Mouse (Mus musculus) layer of hippocampus, adult 2 months (tissue): Measurements from ENCODE around the gene Plcb4. TPM values are rescaled to one million over a fixed set of nuclear protein-coding genes. Genes with fewer than 3 reads are reported as not detected.

ENCODE experiments used
- DNase-seq, 2 experiments: peaks; one replicate each; pipeline ENCODE4 v3.0.0; 2022; ENCODE audit warnings: low spot score in 2 of 2
- H3K27ac ChIP-seq: fragments of 200-600 bp; 2 replicates; pipeline ENCODE4 v1.8.1; 2022
- H3K4me3 ChIP-seq: fragments of 200-600 bp; 2 replicates; pipeline ENCODE4 v1.8.1; 2022; ENCODE audit warnings: mild to moderate bottlenecking
- CTCF ChIP-seq: fragments of 200-600 bp; conservative IDR thresholded peaks from 2 replicates; pipeline ENCODE4 v1.8.1; 2022; ENCODE audit warnings: antibody characterized with exemption, mild to moderate bottlenecking, moderate library complexity
- total RNA-seq, 2 experiments: library from RNA; stranded (reverse); gene quantifications; 2 replicates each; pipeline ENCODE4 v1.2.3; 2021

Plcb4 gene
- total RNA-seq, 2 experiments from 2014 or later: 20.9 to 21.0 TPM

DNA sequence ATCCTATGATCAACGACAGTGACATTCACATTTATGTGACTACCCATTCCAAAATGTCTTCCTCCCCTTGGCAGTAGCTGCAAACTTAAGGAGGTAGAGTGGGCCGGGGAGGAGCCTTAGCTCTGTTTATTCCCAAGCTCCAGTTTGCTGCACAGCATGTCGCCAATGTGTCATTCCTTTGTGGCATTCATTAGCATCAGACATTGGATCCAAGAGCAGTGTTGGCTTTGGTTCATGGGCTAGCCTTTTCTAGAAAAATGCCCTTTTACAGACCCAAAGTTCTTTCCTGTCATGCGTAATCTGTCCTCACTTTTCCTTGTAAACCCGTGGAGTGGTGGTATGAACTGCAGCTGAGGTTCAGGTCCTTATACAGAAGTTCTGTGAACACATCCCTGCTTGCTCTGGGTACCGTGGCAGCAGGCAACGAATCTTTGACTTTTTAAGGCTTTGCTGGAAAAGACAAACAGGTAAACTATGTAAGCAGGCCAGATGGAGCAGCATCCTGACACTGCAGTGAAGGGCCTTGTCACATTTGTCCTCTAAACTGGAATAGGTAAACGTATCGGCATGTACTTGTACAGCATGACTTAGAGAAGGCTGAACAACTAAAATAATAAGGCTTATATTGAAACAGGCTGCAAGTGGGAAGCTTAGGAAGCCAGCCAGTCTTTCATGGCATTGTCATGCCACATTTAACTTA, 270.4 kb downstream of the Plcb4 start:
- no peak overlapping the region for H3K27ac ChIP-seq
- DNase-seq: peak in 1 of 2 experiments; percentile 19
- TF ChIP-seq CTCF: no peak
- H3K4me3 ChIP-seq: no peak overlapping the region

DNA sequence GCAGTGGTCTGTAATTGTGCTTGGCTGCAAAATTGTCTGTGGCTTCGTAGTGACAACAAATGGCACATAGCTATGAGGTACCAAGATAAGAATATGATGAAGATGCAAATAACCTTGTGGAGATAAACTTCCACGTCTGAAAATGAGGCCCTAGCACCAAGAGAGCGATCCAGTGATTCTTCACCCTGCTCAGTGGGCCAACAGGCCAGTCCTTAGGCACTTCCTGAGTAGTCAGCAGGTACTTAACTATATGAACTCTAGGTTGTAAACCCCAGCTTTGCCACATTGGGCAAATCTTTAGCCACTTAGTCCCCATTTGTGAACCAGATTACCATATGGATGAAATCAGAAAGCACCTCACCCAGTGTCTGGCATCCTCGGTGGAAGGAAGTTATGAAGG, 271.9 kb downstream of the Plcb4 start:
- Histone ChIP-seq H3K4me3 (no peak overlapping the region), H3K27ac (no peak overlapping the region)
- DNase-seq: no peak
- no peak for TF ChIP-seq CTCF

- DNase-seq: no peak
- H3K4me3 ChIP-seq: no peak overlapping the region
- no peak overlapping the region for H3K27ac ChIP-seq
- no peak for TF ChIP-seq CTCF
These were observed 273.8 kb downstream of the Plcb4 start for GRCm38 (mm10) chr2:135932569-135932968.

GRCm38 (mm10) chr2:135936376-135936775, 277.6 kb downstream of the Plcb4 start:
- TF ChIP-seq CTCF: no peak
- no peak for DNase-seq
- no peak overlapping the region for H3K27ac ChIP-seq
- no peak overlapping the region for H3K4me3 ChIP-seq

DNA sequence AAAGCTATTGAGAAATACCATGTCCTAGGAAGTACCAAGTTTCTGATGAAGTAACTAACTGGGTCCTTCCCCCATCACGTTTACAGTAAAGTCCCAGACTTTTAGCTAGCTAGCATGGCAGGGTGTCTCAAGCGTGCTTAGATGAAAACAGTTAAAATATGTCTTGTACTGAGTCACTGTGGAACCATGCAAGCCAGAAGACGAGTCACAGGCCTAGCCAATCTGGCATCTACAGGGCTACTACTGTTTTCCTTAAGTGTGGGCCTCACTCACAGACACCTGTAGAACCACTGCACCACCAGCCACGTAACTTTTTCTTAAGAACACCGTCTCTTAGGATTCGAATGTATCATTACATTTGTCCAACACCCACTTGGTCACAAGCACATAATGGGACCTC, 278.8 kb downstream of the Plcb4 start:
- DNase-seq: no peak
- no peak for TF ChIP-seq CTCF
- H3K4me3 ChIP-seq: no peak overlapping the region
- no peak overlapping the region for H3K27ac ChIP-seq

DNA sequence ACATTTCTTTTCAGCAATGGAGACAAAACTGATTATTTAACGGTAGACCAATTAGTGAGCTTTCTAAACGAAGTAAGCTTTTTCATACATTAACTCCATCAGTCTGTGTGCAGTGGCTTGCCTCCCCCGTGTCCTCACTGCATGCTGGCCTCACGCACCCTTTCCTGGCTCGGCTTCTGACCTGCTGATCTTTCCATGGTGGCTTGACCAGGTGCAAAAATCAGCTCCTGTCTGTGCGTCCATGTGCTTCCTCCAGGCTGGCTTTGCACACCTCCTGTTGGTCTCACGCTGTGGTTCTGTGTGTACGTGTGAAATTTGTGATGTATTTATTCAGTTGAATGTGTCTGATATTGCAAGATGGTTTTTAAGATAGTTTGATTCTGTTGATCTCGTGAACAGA, 281.1 kb downstream of the Plcb4 start:
- DNase-seq: no peak
- Histone ChIP-seq H3K27ac (no peak overlapping the region), H3K4me3 (no peak overlapping the region)
- TF ChIP-seq CTCF: no peak

GRCm38 (mm10) chr2:135947839-135948238, 289.0 kb downstream of the Plcb4 start:
- TF ChIP-seq CTCF: peak; percentile 55

GRCm38 (mm10) chr2:135954760-135955548, 296.1 kb downstream of the Plcb4 start:
- DNase-seq: no peak
- Histone ChIP-seq H3K27ac (peak overlapping the region; percentile 14; the same call in 1 of the 2 replicates), H3K4me3 (no peak overlapping the region)
- TF ChIP-seq CTCF: no peak

More at GRCm38 (mm10) chr2:135947839-135948238, 289.0 kb downstream of the Plcb4 start:
- no peak overlapping the region for H3K27ac ChIP-seq
- H3K4me3 ChIP-seq: no peak overlapping the region
- no peak for DNase-seq

DNA sequence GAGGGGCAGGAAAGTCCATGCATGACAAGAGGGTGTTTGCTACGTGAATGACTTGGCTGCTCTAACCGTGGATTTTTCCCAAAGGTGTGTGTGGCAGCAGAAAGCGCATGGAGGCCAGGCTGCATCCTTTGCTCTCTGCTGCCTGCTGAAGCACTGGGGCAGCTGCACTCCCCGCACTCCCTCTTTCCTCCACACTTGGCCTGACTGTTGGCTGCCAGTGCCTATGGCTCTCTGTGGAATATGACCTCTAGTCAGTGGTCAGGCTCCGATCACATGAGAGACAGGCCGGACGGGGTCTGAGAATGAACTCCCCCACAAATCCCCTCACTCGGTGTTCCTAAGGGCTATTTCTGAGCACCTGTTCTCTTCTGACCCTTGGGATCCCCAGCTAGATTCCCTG, 297.0 kb downstream of the Plcb4 start:
- TF ChIP-seq CTCF: no peak
- H3K4me3 ChIP-seq: no peak overlapping the region
- no peak for DNase-seq
- no peak overlapping the region for H3K27ac ChIP-seq

GRCm38 (mm10) chr2:135957689-135958088, 298.9 kb downstream of the Plcb4 start:
- Histone ChIP-seq H3K27ac (no peak overlapping the region), H3K4me3 (peak overlapping the region; percentile 17; the same call in 1 of the 2 replicates)
- peak; percentile 99 for TF ChIP-seq CTCF
- peak; percentile 55 to 79 for DNase-seq

DNA sequence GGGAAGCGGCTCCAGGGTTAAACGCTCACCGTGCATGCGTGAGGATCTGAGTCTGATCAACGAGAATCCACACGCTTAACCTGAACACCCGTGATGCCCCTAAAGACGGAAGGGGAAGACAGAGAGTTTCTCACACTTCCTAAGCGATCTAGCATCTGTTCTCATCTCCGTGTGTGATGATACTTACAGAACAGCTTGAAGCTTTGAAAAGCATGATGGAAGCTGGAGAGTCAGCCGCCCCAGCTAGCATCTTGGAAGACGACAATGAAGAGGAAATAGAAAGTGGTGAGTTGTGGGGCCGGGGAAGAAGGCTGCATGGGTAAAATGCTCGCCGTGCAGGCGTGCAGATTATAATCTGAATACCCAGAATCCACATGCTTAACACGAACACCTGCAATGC, 299.6 kb downstream of the Plcb4 start:
- Histone ChIP-seq H3K4me3 (no peak overlapping the region), H3K27ac (no peak overlapping the region)
- no peak for TF ChIP-seq CTCF
- DNase-seq: no peak

- no peak overlapping the region for H3K4me3 ChIP-seq
- no peak overlapping the region for H3K27ac ChIP-seq
- no peak for TF ChIP-seq CTCF
- DNase-seq: no peak
These were observed 304.3 kb downstream of the Plcb4 start for GRCm38 (mm10) chr2:135963089-135963488.

GRCm38 (mm10) chr2:135966871-135967557, 308.2 kb downstream of the Plcb4 start:
- Histone ChIP-seq H3K27ac (no peak overlapping the region), H3K4me3 (no peak overlapping the region)
- DNase-seq: peak; percentile 49 to 64
- TF ChIP-seq CTCF: peak; percentile 92
